Mouse (Mus musculus): Measurements from ENCODE around the gene Lrp3. TPM values are rescaled to one million over a fixed set of nuclear protein-coding genes. Genes with fewer than 3 reads are reported as not detected.

Lrp3 gene
- total RNA-seq, 2 experiments from 2014 or later: not detected

Other genes starting within 250 kb of the Lrp3 start
- gene Cebpg, start 158.9 kb downstream of the Lrp3 start, total RNA-seq (2015): 16.7 and 17.1 TPM in 2 replicates
- gene Cebpg, start 158.9 kb downstream of the Lrp3 start, total RNA-seq (2017): 29.8 and 34.6 TPM in 2 replicates
- gene Cebpa, start 96.2 kb downstream of the Lrp3 start, total RNA-seq (2015): 70.5 and 75.2 TPM in 2 replicates
- gene Cebpa, start 96.2 kb downstream of the Lrp3 start, total RNA-seq (2017): 27.2 and 29.0 TPM in 2 replicates
- gene Slc7a10, start 29.1 kb downstream of the Lrp3 start, total RNA-seq (2015): not detected in 2 replicates
- gene Slc7a10, start 29.1 kb downstream of the Lrp3 start, total RNA-seq (2017): not detected in 2 replicates
- gene Gpatch1, start 102.9 kb upstream of the Lrp3 start, total RNA-seq (2015): 12.2 and 13.0 TPM in 2 replicates
- 14.0 and 17.2 TPM in 2 replicates for gene Gpatch1, start 102.9 kb upstream of the Lrp3 start, total RNA-seq (2017)
- not detected in 2 replicates for gene Rhpn2, start 118.7 kb upstream of the Lrp3 start, total RNA-seq (2015)
- gene Rhpn2, start 118.7 kb upstream of the Lrp3 start, total RNA-seq (2017): 0.10 TPM in 1 of 2 replicates, not detected in the other
- gene Faap24, start 181.3 kb upstream of the Lrp3 start, total RNA-seq (2015): 17.2 and 24.1 TPM in 2 replicates
- 16.3 and 18.9 TPM in 2 replicates for gene Faap24, start 181.3 kb upstream of the Lrp3 start, total RNA-seq (2017)
- gene Cep89, start 181.5 kb upstream of the Lrp3 start, total RNA-seq (2015): 9.6 and 16.9 TPM in 2 replicates
- 8.0 and 13.6 TPM in 2 replicates for gene Cep89, start 181.5 kb upstream of the Lrp3 start, total RNA-seq (2017)
- not detected in 2 replicates for gene Slc7a9, start 233.3 kb upstream of the Lrp3 start, total RNA-seq (2015)
- not detected in 2 replicates for gene Slc7a9, start 233.3 kb upstream of the Lrp3 start, total RNA-seq (2017)